Mouse (Mus musculus): ENCODE measurements around the gene Rapgefl1.
"Not testable (repeated sequence)": the region's sequence is repeated elsewhere in the genome, so short reads cannot be mapped to it uniquely, and the experiment has no call there.

Rapgefl1 gene

DNA sequence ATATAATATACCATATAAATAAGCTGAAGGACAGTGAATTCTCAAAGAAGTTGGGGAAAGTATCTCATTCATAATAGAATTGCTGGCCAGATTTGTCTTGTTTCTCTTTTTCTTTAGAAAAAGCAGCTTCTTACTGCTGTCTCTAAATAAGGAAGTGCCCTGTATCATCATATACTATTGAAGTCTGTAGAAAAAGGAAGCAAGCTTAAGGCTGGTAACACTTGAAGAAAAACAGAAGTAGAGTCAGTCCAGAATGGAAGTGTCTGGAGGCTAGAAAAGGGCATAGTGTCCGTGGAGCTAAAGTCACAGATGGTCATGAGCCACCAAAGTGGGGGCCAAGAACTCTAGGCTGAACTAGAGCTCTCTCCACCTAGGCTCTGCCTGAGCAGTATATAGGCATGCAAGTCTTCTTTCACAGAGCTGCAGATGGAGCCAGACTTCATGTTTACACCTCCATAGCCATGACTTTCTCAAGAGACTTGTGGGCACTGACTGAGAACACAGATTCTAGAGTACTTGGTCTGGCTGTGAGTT lies 19.8 kb upstream of the Rapgefl1 start:
- no peak for DNase-seq (ENCODE audit: low read depth, low spot score)

DNA sequence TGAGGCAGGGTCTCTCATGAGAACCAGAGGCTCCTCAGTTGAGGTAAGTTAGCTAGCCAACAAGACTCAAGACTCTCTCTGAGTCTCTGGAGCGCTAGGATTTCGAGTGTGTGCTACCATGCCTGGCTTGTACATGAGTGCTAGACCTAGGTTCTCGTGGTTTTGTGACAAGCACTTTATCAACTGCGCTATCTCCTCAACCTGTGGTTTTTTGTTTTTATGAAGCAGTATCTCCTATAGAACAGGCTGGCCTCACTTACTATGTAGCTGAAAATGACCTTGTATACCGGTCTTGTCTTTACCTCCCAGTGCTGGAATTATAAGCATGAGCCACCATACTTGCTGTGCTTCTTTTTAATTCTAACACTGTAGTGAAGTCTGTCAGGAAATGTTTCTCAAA lies 15.6 kb upstream of the Rapgefl1 start:
- DNase-seq (ENCODE audit: low read depth, low spot score): no peak

DNA sequence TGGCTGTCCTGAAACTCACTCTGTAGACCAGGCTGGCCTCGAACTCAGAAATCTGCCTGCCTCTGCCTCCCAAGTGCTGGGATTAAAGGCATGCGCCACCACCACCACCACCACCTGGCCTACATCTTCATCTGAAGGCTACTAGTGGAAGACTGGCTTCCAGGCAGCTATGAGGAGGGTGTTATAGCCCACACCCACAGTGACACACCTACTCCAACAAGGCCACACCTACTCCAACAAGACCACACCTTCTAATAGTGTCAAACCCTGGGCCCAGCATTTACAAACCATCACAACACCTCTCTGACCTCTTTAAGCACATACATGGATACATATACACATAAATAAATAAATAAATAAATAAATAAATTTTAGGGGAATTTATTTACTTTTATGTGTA lies 10.5 kb upstream of the Rapgefl1 start:
- not testable (repeated sequence) for DNase-seq (ENCODE audit: low read depth, low spot score)

DNA sequence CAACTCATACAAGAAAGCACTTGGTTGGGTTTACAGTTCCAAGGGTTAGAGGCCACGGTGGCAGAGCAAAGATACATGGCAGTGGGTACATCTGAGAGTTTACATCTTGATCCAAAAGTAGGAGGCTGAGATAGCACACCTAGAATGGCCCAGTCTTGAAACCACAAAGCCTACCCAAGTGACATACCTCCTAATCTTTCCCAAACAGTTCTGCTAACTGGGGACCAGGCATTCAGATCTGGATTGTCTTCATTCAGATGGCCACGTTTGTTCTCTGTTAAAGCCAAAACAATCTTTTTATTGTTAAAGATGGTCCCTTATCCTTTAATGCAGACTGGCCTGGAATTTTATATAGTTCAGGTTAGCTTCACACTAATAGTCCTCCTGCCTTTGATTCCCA lies 8.7 kb upstream of the Rapgefl1 start:
- DNase-seq (ENCODE audit: low read depth, low spot score): no peak

DNA sequence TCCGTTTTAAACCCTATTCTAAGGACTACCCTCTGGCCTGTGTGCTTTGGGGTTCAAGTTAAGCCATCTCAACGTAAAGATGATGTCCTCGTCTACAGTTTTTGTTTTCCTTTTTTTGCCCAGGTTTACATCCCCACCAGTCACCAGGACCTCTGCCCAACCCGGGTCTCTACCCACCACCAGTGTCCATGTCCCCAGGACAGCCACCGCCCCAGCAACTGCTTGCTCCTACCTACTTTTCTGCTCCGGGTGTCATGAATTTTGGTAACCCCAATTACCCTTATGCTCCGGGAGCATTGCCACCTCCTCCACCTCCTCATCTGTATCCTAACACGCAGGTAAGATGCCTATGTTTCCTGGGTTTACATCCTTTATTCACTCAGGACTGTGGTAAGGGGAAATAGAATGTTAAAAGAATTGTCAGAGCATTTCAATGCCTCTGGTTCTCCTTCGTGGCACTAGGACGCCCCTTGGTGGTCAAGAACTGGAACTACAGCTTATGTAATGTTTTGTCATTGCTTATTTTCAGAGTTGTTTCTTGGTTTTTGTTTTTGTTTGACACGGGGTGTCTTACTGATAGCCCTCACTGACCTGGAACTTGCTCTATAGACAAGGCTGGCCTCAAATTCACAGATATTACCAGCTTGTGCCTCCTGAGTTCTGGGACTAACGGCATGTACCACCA lies 7.4 kb upstream of the Rapgefl1 start:
- no peak for DNase-seq (ENCODE audit: low read depth, low spot score)

DNA sequence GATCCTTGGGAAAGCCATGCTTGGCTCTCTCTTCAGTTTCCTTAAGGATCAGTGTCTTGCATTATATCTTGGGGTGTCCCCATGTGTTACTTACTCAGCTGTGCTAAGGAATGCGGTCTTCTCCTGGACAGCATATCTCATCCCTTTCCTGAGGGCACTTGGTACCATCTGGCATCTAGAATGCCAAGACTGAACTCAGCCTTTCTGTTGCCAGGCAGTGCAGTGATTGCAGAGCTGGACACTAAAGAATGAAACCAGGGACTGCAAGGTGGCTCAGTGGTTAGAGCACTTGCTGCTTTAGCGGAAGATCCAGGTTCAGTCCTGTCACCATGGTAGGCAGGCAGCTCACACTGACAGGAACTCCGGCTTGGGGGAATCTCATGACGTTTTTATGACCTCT lies 6.7 kb upstream of the Rapgefl1 start:
- DNase-seq (ENCODE audit: low read depth, low spot score): no peak

DNA sequence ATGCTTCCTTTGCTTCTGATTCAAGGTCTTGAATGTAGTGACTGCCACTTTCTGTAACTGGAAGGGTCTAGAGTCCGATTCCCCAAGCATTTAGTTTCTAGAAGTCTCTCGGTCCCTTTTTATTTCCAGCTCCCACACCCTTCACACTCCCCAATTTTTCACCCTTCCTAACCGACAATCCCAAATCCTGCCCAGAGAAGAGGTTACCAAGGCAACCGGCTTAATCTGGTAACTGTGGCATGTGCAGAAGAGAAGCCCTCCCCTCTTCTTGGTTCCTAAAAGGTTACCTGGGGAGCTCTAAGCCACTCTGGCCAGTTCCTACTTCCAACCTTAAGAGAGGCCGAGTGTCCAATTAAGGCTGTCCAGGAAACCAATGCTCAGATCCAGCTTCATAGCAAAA lies 1.3 kb upstream of the Rapgefl1 start:
- DNase-seq (ENCODE audit: low read depth, low spot score): peak; percentile 50

DNA sequence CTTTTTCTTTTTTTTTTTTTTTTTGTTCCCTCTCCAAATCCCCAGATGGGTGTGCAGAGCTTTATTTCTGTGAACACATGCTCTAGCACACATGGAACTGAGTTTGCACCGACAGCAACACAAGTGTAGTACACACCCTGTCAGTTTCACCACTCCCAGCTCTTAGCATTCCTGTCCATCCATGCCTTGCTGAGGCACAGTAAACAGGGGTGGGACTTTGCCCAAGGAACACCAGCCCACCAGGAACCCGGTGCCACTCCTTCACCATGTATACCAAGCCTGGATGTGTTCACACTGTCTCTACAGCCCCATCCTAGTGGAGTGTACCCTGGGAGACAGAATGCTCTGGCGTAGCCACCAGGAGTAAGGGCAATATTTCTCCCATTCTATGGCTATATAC lies 860 bp upstream of the Rapgefl1 start:
- no peak for DNase-seq (ENCODE audit: low read depth, low spot score)

DNA sequence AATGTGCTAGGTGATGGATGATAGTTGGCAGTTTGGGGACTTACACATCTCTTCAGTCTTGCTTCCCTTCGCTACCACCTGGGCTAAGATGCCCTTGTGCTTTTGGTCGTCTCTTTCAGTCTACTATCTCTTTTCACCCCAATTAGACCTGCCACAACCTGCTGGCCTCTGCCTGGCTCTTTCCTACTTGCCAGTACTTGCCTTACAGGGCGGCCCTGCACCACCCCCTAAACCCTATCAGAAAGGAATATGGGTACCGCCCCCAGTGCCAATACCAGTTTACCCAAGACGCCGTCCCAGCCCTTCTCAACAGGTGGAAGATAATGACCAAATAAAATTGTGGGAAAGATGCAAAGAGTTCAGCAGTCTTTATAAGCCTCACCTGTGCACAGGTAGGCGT lies 457 bp upstream of the Rapgefl1 start:
- DNase-seq (ENCODE audit: low read depth, low spot score): no peak

DNA sequence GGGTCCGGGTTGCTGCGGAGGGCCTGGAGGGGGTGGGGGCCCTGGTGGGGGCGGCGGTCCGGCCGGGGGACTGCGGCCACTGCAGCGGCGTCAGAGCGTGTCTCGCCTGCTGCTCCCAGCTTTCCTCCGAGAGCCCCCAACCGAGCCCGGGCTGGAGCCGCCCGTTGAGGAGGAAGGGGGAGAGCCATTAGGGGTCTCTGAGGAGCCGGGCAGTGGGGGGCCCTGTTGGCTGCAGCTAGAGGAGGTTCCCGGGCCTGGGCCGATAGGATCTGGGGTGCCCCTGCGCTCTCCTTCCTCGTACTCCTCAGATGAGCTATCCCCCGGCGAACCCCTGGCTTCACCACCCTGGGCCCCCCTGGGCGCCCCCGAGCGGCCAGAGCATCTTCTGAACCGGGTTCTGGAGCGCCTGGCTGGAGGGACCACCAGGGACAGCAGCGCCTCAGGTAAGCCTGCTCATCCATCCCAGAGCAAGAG lies 683 bp downstream of the Rapgefl1 start:
- DNase-seq (ENCODE audit: low read depth, low spot score): no peak

DNA sequence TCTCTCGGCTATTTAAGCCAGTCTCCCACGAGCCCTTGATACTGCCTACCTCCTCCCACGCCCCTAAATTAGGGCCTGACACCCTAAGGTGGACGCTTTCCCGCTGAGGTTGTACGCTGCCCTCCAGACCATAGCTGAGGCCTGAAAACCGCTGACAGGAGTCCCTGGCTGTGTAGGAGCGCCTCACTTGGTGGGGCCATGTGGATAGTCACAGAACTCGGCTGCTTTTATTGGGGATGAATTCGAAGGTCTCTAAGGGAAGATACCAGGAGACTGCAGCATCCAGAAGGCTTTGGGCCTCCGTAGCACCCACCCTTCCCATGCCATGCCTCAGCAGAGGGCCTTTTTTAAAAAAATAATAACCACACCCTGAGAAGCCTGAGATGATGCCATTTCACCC lies 1.3 kb downstream of the Rapgefl1 start:
- no peak for DNase-seq (ENCODE audit: low read depth, low spot score)

DNA sequence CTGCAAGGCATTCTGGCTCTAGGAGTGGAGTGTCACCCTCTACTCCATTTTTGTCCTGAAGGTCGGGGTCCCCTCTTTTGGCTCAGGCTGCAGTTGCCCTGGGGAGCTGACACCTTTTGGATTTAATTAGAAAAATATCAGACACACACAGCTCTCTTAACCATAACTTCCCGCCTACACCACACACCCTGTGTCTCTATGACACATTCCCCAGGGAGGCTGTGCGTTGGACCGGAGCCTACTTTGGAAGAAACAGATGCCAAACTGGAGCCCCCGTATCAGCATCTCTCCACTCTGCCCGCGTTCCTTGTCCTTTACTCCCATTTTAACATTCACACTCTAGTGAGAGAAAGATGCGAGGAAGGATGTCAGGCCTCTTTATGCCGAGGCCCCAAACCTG lies 1.9 kb downstream of the Rapgefl1 start:
- DNase-seq (ENCODE audit: low read depth, low spot score): peak; percentile 71

DNA sequence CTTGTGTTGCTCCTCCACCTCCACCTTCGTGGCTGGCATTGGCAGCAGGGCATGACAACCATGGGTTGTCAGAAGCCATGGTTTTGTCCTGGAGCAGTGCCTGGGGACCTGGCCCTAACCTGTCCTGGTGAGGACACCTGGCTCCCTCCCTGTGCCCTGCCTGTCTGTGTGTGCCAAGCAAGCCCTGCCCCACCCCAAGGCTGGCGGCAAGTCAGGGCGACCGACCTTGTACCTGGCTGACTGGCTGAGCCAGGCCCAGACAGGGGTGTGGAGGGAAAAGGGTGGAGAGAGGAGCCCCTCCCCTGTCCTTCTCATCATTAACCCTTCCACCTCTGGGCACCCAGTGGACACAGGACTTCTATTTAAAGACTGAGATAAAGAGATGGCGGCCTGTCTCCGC lies 2.8 kb downstream of the Rapgefl1 start:
- no peak for DNase-seq (ENCODE audit: low read depth, low spot score)

DNA sequence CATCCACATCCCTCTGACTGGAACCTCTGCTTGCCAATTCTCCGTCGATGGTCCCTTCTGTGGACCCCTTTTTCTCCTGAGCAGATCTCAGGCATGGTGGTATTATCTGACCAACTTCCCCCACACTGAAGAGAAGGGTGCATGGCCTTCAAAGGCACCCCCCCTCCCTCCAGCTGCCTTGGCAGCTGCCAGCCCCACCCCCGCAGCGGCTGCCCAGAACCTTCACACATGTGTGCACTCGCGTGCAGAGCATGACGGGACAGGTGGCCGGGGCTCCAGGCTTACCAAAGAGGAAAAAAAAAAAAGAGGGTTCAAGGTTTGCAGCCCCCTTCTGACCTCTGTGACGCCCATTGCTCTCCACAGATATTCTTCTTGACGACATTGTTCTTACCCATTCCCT lies 3.3 kb downstream of the Rapgefl1 start:
- no peak for DNase-seq (ENCODE audit: low read depth, low spot score)

DNA sequence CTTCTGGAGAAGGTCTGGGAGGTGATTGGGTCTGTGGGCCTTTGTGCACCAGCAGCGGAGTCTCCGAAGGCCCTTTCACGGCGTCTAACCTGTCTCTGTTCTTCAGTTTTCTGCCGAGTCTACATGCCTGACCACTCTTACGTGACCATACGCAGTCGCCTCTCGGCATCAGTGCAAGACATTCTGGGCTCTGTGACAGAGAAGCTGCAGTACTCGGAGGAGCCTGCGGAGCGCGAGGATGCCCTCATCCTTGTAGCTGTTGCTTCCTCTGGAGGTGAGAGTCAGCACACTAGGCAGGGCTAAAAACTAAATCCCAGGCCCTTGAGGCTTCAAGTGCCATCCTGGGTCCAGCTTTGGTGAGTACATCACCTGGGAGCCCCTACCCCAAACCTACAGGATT lies 9.4 kb downstream of the Rapgefl1 start:
- no peak for DNase-seq (ENCODE audit: low read depth, low spot score)

DNA sequence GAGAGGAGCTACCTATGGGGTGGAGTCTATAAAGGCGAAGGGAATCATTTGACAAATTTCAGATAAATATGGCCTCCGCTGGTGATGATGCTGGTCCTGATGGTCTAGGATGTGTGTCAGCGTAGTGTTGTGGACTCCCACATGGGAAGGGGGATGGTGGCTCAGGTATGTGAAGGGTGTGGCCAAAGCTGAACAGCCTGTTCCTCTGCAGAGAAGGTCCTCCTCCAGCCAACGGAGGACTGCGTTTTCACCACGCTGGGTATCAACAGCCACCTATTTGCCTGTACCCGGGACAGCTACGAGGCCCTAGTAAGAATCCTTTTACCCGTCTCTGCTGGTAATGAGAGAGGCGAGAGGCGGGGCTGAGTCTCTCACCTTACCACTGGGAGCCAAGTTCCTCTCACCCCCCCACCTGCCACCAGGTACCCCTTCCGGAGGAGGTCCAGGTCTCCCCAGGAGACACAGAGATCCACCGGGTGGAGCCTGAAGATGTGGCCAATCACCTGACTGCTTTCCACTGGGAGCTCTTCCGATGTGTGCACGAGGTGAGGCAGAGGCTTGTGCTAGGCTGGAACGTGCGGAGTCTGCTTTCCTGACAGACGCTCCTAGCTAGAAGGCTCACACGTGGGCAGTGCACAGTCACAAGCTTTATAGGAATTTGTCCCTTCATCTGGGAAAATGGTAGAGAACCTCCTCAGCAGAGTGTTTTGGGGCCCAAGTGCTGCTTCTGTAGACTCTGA lies 10.4 kb downstream of the Rapgefl1 start:
- DNase-seq (ENCODE audit: low read depth, low spot score): no peak

DNA sequence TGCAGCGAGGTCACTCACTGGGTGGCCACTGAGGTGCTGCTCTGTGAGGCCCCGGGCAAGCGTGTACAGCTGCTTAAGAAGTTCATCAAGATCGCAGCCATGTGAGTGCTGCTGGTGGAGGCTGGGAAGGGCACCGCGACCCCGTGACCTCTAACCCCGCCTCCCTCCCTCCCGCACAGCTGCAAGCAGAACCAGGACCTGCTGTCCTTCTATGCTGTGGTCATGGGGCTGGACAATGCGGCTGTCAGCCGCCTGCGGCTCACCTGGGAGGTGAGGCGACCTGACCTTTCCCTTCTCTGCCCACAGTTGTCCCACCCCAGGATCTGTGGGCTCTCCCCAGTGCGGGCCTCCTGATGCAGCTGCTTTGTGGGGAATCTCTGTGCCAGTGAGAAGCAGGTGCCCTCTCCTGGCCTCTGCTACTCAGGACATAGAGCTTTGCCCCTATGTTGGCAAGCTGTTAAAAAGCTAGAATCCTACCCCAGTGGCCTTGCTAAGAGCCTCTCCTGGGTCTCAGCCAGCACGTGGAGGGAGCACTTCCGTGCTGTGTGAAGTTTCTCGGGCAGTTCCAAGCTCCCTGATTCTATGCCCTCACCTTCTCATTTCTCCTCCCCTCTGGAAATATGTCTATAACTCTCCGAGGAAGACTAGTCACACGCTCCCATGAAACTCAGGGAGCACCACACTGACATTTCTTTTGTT lies 12.8 kb downstream of the Rapgefl1 start:
- no peak for DNase-seq (ENCODE audit: low read depth, low spot score)

DNA sequence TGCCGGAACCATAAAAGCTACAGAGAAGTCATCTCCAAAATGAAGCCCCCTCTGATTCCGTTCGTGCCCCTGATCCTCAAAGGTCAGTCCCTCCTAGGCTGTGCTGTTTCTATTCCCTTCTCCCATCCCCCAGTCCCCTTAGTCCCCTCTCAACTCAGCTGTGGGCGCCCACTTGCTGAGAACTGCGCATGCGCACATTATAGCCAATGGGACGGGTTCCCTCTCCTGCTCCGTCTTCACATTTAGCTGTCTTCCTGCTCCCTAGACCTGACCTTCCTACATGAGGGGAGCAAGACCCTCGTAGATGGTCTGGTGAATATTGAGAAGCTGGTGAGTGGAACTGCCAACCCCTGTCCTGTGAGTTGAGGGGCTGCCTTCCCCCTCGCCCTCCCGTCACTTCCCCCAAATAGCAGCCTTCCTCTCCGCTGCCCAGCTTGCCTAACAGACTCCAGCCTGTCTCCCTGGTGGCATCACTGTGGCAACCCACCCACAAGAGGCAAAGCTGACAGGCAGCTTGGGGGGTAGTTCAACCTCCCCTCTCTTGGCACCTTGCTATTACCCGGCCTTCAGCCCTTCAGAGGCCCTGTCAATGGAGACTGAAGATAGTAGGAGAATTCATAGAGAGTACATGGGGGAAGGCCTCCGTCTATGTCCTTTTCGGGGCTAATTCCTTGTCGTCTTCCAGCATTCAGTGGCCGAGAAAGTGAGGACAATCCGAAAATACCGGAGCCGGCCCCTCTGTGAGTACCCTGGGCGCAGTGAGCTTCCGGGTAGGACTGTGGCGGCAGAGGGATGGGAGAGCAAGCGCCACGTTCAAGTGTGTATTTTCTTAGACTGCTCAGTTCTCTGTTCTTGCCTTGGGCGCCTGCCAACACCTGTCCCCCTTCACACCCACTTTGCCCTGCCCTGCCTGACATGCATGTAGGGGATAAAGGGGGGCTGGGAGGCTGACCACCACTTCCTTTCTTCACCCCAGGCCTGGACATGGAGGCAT lies 13.8 kb downstream of the Rapgefl1 start:
- no peak for DNase-seq (ENCODE audit: low read depth, low spot score)

DNA sequence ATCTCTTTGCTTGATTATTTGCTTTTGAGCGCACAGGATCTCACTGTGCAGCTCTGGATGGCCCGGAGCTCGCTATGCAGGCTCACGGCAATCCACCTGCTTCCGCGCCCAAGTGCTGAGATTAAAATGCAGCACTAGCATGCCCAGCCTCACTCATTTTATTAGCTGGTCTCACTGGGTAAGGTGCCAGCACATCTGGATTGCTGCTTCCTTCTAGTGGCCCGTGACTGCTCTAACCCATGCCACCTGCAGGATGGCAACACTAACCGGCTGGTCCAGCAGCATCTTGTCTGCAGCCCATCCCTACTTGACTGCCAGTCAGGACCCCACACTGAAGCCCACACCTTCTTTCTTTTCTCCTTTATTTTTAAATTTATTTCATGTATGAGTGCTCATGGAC lies 17.5 kb downstream of the Rapgefl1 start:
- DNase-seq (ENCODE audit: low read depth, low spot score): no peak

DNA sequence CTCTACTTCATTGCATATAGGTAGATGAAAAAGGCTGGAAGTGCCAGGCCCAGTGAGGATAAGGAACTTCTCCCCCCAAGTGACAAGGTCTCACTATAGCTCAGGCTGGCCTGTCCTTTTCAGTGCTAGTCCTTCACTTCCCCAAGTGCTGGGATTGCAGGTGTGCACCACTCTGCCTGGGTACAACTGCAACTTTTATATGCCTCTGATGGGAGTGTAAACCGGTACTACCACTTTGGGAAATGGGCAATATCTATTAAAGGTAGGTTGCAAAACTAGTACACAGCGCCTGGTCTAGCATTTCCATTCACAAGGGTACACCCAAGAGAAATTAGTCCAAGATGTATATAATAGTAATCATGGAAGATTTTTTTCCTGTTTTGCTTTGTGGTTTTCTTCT lies 18.1 kb downstream of the Rapgefl1 start:
- no peak for DNase-seq (ENCODE audit: low read depth, low spot score)
